Mouse (Mus musculus): ENCODE measurements around the gene Sept11. TPM values are rescaled to one million over a fixed set of nuclear protein-coding genes. Genes with fewer than 3 reads are reported as not detected.

The Sept11 gene
- total and polyA plus RNA-seq, 2 experiments from 2014 or later = 104 TPM

GRCm38 (mm10) chr5:93133445-93134244 is 40.4 kb downstream of the Sept11 start:
- Histone ChIP-seq H3K36me3 (ENCODE audit: insufficient read depth) (no peaks in the 10 kb centered on the region), H3K4me1 (ENCODE audit: insufficient read depth) (peaks cover 12% of the 10 kb centered on the region), H3K27ac (ENCODE audit: low read depth, low read length) (peak overlapping the region; percentile 42; the same call in 1 of the 2 replicates), H3K4me3 (ENCODE audit: low read depth, low read length) (no peak overlapping the region), H3K27me3 (ENCODE audit: insufficient read depth, low read length) (no peaks in the 10 kb centered on the region), H3K9me3 (ENCODE audit: low read length) (no peaks in the 10 kb centered on the region), H3K9ac (peak overlapping the region; percentile 32; the same call in 1 of the 2 replicates), H3K4me2 (ENCODE audit: low read depth) (peak overlapping the region; percentile 30)
- WGBS = 7% methylated on average over 10 of the region's 10 CpGs
- no peak for DNase-seq
- peak; percentile 59 for ATAC-seq
- no peak for TF ChIP-seq CTCF (IDR thresholded peaks at IDR 0.05; ENCODE audit: low read depth)

- ATAC-seq = no peak
- Histone ChIP-seq H3K36me3 (ENCODE audit: insufficient read depth) (0 out of 2 replicates have a peak, but pooled peaks cover 5% of the 10 kb centered on the region), H3K4me2 (ENCODE audit: low read depth) (no peak overlapping the region), H3K9ac (no peak overlapping the region), H3K27me3 (ENCODE audit: insufficient read depth, low read length) (no peaks in the 10 kb centered on the region), H3K27ac (ENCODE audit: low read depth, low read length) (no peak overlapping the region), H3K4me1 (ENCODE audit: insufficient read depth) (peaks cover 12% of the 10 kb centered on the region), H3K4me3 (ENCODE audit: low read depth, low read length) (no peak overlapping the region), H3K9me3 (ENCODE audit: low read length) (no peaks in the 10 kb centered on the region)
- TF ChIP-seq CTCF (IDR thresholded peaks at IDR 0.05; ENCODE audit: low read depth) = no peak
- 92% methylated on average over 10 of the region's 10 CpGs for WGBS
- no peak for DNase-seq
Observed at GRCm38 (mm10) chr5:93135368-93136107, 42.3 kb downstream of the Sept11 start.

- Histone ChIP-seq H3K27me3 (ENCODE audit: insufficient read depth, low read length) (no peaks in the 10 kb centered on the region), H3K9me3 (ENCODE audit: low read length) (no peaks in the 10 kb centered on the region), H3K9ac (no peak overlapping the region), H3K27ac (ENCODE audit: low read depth, low read length) (peak overlapping the region; percentile 54; the same call in 1 of the 2 replicates), H3K36me3 (ENCODE audit: insufficient read depth) (peaks cover 15% of the 10 kb centered on the region; the same call in 1 of the 2 replicates), H3K4me3 (ENCODE audit: low read depth, low read length) (no peak overlapping the region), H3K4me1 (ENCODE audit: insufficient read depth) (peaks cover 7% of the 10 kb centered on the region; the same call in 1 of the 2 replicates), H3K4me2 (ENCODE audit: low read depth) (no peak overlapping the region)
- no peak for TF ChIP-seq CTCF (IDR thresholded peaks at IDR 0.05; ENCODE audit: low read depth)
- ATAC-seq = peak; percentile 72
- no peak for DNase-seq
- WGBS = 49% methylated on average over 5 of the region's 5 CpGs
Observed at GRCm38 (mm10) chr5:93136956-93137586, 43.8 kb downstream of the Sept11 start.

GRCm38 (mm10) chr5:93139350-93139749 is 46.1 kb downstream of the Sept11 start:
- TF ChIP-seq CTCF (IDR thresholded peaks at IDR 0.05; ENCODE audit: low read depth) = no peak
- WGBS = 90% methylated on average over 9 of the region's 9 CpGs
- no peak for ATAC-seq

GRCm38 (mm10) chr5:93140747-93141146 is 47.5 kb downstream of the Sept11 start:
- no peak for TF ChIP-seq CTCF (IDR thresholded peaks at IDR 0.05; ENCODE audit: low read depth)
- H3K4me3 ChIP-seq (ENCODE audit: low read depth, low read length) = no peak overlapping the region
- H3K27ac ChIP-seq (ENCODE audit: low read depth, low read length) = no peak overlapping the region
- H3K9ac ChIP-seq = no peak overlapping the region
- H3K27me3 ChIP-seq (ENCODE audit: insufficient read depth, low read length) = no peaks in the 10 kb centered on the region
- H3K36me3 ChIP-seq (ENCODE audit: insufficient read depth) = peaks cover 24% of the 10 kb centered on the region; the same call in 1 of the 2 replicates
- WGBS = 47% methylated on average over 5 of the region's 5 CpGs
- DNase-seq = no peak
- H3K4me2 ChIP-seq (ENCODE audit: low read depth) = no peak overlapping the region
- ATAC-seq = peak; percentile 17; the same call in 1 of the 2 replicates
- H3K9me3 ChIP-seq (ENCODE audit: low read length) = no peaks in the 10 kb centered on the region
- H3K4me1 ChIP-seq (ENCODE audit: insufficient read depth) = no peaks in the 10 kb centered on the region

More at GRCm38 (mm10) chr5:93139350-93139749, 46.1 kb downstream of the Sept11 start:
- Histone ChIP-seq H3K9me3 (ENCODE audit: low read length) (no peaks in the 10 kb centered on the region), H3K27me3 (ENCODE audit: insufficient read depth, low read length) (no peaks in the 10 kb centered on the region), H3K4me1 (ENCODE audit: insufficient read depth) (no peaks in the 10 kb centered on the region), H3K4me2 (ENCODE audit: low read depth) (no peak overlapping the region), H3K27ac (ENCODE audit: low read depth, low read length) (no peak overlapping the region), H3K4me3 (ENCODE audit: low read depth, low read length) (no peak overlapping the region), H3K9ac (no peak overlapping the region), H3K36me3 (ENCODE audit: insufficient read depth) (peaks cover 24% of the 10 kb centered on the region; the same call in 1 of the 2 replicates)
- DNase-seq = no peak

- H3K4me3 ChIP-seq (ENCODE audit: low read depth, low read length) = no peak overlapping the region
- H3K4me1 ChIP-seq (ENCODE audit: insufficient read depth) = no peaks in the 10 kb centered on the region
- no peak for TF ChIP-seq CTCF (IDR thresholded peaks at IDR 0.05; ENCODE audit: low read depth)
- no peak overlapping the region for H3K4me2 ChIP-seq (ENCODE audit: low read depth)
- no peak overlapping the region for H3K27ac ChIP-seq (ENCODE audit: low read depth, low read length)
- H3K36me3 ChIP-seq (ENCODE audit: insufficient read depth) = peaks cover 24% of the 10 kb centered on the region; the same call in 1 of the 2 replicates
- H3K9me3 ChIP-seq (ENCODE audit: low read length) = no peaks in the 10 kb centered on the region
- WGBS = 50% methylated on average over 12 of the region's 12 CpGs
- ATAC-seq = peak; percentile 61
- no peak overlapping the region for H3K9ac ChIP-seq
- H3K27me3 ChIP-seq (ENCODE audit: insufficient read depth, low read length) = no peaks in the 10 kb centered on the region
- no peak for DNase-seq
Observed at GRCm38 (mm10) chr5:93143360-93144091, 50.3 kb downstream of the Sept11 start.

Data from forebrain, postnatal 0 days (tissue).